Mouse (Mus musculus): ENCODE measurements around the gene Arhgap22. TPM values are rescaled to one million over a fixed set of nuclear protein-coding genes. Genes with fewer than 3 reads are reported as not detected.

The Arhgap22 gene
- polyA plus RNA-seq, 1 experiment from 2014 or later: 2.6 TPM

Other genes starting within 250 kb of the Arhgap22 start
- 0.26 and 0.88 TPM in 2 replicates for gene Lrrc18, start 222.6 kb upstream of the Arhgap22 start, polyA plus RNA-seq (2014; fragmentation: Nextera tagmentation; extraction: Ambion mirVana)
- 0.08 and 0.20 TPM in 2 replicates for gene Wdfy4, start 28.5 kb upstream of the Arhgap22 start, polyA plus RNA-seq (2014; fragmentation: Nextera tagmentation; extraction: Ambion mirVana)
- 22.0 and 22.4 TPM in 2 replicates for gene Mapk8, start 233.1 kb downstream of the Arhgap22 start, polyA plus RNA-seq (2014; fragmentation: Nextera tagmentation; extraction: Ambion mirVana)

Data from embryonic facial prominence, embryonic 11.5 days (tissue).